Mouse (Mus musculus): ENCODE data around the gene Ufsp2.

Ufsp2 gene

DNA sequence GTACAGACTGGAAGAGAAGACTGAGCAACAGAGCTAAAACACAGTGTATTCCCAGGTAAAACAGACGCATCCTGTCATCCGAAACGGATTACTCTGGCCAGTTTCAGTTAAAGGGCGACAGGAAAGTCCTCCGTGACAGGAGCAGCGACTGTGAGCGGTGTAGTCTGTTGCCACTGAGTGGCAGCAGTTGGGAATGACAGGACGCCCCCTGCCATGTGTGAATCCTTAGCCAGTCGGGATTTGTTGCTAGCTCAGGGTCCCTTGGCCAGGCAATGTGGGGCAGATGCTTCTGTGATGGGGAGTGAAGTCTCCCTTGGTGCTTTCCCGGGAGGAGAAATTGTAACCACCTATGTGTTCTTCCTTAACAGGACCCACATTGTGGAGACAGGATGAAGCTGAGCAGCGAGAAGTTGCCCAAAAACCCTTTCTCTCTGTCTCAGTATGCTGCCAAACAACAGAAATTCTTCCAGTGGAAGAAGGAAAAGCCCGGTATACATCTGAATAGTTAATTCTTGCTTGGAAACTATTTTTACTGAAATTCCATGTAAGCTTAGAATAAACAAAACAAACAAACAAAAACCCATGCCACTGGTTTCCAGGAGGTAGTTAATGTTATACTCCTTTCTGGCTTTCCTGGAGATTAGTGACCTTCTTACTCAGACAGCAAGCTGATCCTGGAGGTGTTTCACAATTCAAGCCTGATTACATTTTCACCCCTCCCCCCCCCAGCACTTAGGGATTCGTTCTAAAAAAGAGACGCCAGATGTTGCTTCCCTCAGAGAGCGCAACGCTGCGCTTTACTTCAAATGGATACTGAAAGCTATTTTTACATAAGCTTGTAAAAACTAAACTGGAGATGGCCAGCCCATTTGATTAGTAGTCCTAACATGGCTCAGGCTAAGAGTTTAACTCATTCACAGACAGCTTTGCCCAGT lies 35.7 kb downstream of the Ufsp2 start:
- 6% methylated on average over 17 of the region's 17 CpGs for WGBS

DNA sequence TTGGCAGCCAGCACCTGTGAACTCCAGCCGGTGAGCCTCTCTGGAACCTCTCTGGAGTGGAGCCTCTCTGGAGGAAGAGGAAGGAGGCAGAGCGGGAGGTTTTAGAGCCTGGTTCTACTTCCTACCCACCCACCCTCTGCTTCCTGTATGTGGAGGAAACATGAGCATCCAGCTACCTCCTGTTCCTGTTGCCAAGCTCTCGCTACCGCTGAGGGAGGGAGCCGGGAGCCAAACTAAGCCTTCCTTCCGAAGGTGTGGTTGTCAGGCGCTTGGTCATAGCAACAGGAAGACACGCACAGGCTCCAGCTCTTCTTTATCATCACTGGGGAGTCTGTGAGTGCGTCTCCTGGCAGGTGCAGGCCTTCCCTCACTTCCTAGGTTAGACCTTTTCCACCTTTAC lies 46.9 kb downstream of the Ufsp2 start:
- 60% methylated on average over 9 of the region's 9 CpGs for WGBS

DNA sequence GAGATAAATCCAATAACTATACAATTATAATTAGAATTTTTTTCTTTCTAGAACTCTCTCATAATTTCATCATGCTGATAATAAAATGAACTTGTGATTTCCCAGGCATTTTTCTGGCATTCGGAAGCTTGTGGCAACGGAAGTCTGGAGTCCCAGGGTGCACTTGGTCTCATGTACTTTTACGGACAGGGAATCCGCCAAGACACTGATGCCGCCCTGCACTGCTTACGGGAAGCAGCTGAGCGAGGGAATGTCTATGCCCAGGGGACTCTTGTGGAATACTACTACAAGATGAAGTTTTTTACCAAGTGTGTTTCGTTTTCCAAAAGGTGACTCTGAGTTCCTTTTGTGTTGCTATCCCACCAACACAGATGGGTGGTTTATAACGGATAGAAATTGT lies 47.4 kb downstream of the Ufsp2 start:
- WGBS, result 88% methylated on average over 9 of the region's 9 CpGs

DNA sequence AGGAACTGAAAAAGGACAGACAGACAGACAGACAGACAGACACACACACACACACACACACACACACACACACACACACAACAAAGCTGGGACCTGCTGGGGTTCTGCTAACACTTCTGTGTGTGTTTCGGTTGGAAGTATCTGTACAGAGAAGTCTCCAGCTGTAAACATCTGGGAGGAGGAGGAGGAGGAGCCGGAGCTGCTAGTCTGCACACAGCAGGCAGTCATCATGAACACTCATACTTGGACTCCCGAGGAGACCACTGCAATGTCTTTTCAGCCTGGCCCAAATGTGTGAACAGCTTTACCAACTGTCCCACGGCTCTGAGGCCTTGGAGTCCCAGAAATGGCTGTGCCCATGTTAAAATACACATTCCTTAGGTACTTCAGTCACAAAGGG lies 49.1 kb downstream of the Ufsp2 start:
- WGBS, result 75% methylated on average over 4 of the region's 4 CpGs

DNA sequence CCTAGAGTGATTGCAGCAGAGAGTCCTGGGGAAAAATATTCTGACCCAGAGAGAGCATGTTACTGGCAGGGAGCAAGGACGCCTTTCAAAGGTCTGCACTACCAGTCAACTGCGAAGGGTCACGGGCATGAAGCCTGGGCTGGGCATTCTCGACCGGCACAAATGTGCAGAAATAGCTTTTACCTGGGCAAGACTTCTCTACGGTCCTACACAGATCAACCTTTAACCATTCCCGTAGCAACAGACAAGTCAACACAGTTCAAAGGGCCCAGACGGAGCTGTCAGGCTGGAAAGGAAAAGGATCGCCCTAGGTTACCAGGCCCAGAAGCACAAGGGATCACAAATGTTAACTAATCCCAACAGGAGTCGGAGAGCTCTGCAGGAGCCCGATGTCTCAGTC lies 60.9 kb downstream of the Ufsp2 start:
- 91% methylated on average over 11 of the region's 11 CpGs for WGBS

DNA sequence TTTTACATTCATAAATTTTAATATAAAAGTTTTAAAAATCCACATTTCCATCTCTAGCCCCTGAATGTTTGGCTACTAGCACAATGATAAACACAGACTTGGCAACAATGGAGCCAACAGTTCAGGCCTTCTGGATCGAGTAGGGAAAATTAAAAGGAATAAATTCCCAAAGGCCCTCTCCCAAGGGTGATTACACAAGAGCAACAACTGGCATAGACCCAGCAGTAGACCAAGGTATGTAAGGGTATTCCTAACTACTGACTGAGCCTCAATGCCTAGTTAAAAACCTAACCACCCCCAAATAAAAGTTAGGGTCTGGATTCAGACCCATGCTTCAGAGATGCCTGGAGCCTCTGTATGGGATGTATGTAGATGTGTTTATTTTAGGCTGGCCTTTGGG lies 64.3 kb downstream of the Ufsp2 start:
- WGBS, result 41% methylated on average over 1 of the region's 1 CpGs

DNA sequence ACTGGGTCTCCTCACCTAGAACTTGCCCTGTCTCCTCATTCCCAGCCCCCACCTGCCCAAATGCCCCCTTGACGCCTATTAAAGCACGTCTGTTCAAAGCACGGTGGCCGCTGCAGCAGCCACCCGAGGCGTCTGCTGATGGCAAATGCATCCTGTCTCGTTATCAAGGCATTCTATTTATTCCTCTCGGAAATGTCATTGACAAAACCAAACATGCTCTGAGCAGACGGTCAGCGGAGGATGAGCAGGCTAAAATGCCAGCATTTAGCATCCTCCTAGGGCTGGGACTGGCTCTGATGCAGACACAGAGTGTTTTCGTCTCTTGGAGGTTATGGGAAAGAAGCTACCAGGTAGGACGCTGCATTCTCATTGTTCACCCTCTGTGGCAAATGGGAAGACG lies 64.9 kb downstream of the Ufsp2 start:
- 52% methylated on average over 13 of the region's 13 CpGs for WGBS
